In the genomic region with DNA sequence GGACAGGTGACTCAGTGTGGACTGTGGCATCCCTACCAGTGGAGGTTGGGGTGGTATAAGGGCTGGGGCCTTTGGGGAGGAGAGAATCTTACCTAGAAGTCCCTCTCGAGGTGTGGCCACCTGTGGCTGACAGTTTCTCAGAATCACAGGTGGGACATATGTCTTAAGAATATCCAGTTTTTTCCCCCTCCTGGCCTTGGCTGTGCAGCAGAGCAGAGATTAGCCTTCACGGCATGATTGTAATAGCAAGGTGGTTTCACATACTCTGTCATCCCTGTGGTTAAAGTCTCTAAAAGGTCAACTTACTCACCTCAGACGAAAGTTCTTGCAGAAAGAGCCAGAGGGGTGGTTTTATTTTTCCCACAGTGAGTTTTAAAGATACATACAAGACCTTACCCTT, we compare ENCODE assay signal across 8 mouse cellular contexts. TPM values are rescaled to one million over a fixed set of nuclear protein-coding genes. Genes with fewer than 3 reads are reported as not detected.
DNase-seq lines count a peak whose midpoint lies in the region; ATAC-seq and TF ChIP-seq lines count a peak whose summit lies in the region.

No protein-coding gene starts in this region.

- H3K9ac ChIP-seq in kidney, embryonic 14.5 days (ENCODE audit: low read depth, low read length), result peak overlapping the region; percentile 92; the same call in 1 of the 2 replicates
- peak overlapping the region; percentile 72 for H3K9ac ChIP-seq in hindbrain, embryonic 16.5 days (ENCODE audit: low read depth, low read length)
- no peak overlapping the region for H3K9ac ChIP-seq in midbrain, postnatal 0 days (replicated peaks; ENCODE audit: low read length, poor library complexity, severe bottlenecking)

- DNase-seq in kidney, adult 8-10 months, result no peak
- no peak for DNase-seq in midbrain, postnatal 0 days (ENCODE audit: low spot score)
- DNase-seq in retina, postnatal 1 day, result no peak
- DNase-seq in testis, postnatal 14 days (ENCODE audit: low spot score), result no peak
- no peak for DNase-seq in urinary bladder, postnatal 36 days (ENCODE audit: low spot score in 2 of 2)

- H3K27ac ChIP-seq in kidney, embryonic 14.5 days (ENCODE audit: low read depth, low read length), result no peak overlapping the region
- no peak overlapping the region for H3K27ac ChIP-seq in bone marrow, adult 2 months (ENCODE audit: control insufficient read depth, insufficient read depth, low read depth, low read length, poor library complexity)
- H3K27ac ChIP-seq in hindbrain, embryonic 16.5 days (ENCODE audit: low read depth, low read length), result no peak overlapping the region
- no peak overlapping the region for H3K27ac ChIP-seq in midbrain, postnatal 0 days (ENCODE audit: low read depth, low read length)

- ATAC-seq in kidney, embryonic 14.5 days (ENCODE audit: low FRiP score, low TSS enrichment), result no peak
- no peak for ATAC-seq in hindbrain, embryonic 16.5 days
- ATAC-seq in midbrain, postnatal 0 days (ENCODE audit: low FRiP score), result no peak

- peaks cover 7% of the 10 kb centered on the region for H3K4me1 ChIP-seq in kidney, embryonic 14.5 days (ENCODE audit: control insufficient read depth, insufficient read depth, low read length)
- peaks cover 2% of the 10 kb centered on the region for H3K4me1 ChIP-seq in bone marrow, adult 2 months (ENCODE audit: control insufficient read depth, insufficient read depth, low read length)
- peaks cover 24% of the 10 kb centered on the region for H3K4me1 ChIP-seq in hindbrain, embryonic 16.5 days (ENCODE audit: control insufficient read depth, insufficient read depth, low read depth, low read length)
- 0 out of 2 replicates have a peak, but pooled peaks cover 3% of the 10 kb centered on the region for H3K4me1 ChIP-seq in midbrain, postnatal 0 days (ENCODE audit: insufficient read depth, low read length)

- 8% methylated on average over 3 of the region's 3 CpGs for WGBS in kidney, embryonic 14.5 days
- 29% methylated on average over 3 of the region's 3 CpGs for WGBS in bone marrow, adult 2 months
- WGBS in hindbrain, embryonic 16.5 days, result 34% methylated on average over 3 of the region's 3 CpGs
- WGBS in midbrain, postnatal 0 days, result 27% methylated on average over 3 of the region's 3 CpGs

- peak overlapping the region; percentile 91 for H3K4me3 ChIP-seq in kidney, embryonic 14.5 days (ENCODE audit: low read length)
- H3K4me3 ChIP-seq in bone marrow, adult 2 months (replicated peaks; ENCODE audit: control insufficient read depth, low read depth, low read length), result peak overlapping the region; percentile 72
- H3K4me3 ChIP-seq in hindbrain, embryonic 16.5 days (ENCODE audit: low read length), result peak overlapping the region; percentile 89
- H3K4me3 ChIP-seq in midbrain, postnatal 0 days (ENCODE audit: low read depth, low read length), result peak overlapping the region; percentile 78

- H3K36me3 ChIP-seq in kidney, embryonic 14.5 days (ENCODE audit: control insufficient read depth, insufficient read depth, low read length), result no peaks in the 10 kb centered on the region
- no peaks in the 10 kb centered on the region for H3K36me3 ChIP-seq in hindbrain, embryonic 16.5 days (ENCODE audit: control insufficient read depth, insufficient read depth, low read length)
- no peaks in the 10 kb centered on the region for H3K36me3 ChIP-seq in midbrain, postnatal 0 days (ENCODE audit: insufficient read depth, low read length)

- no peaks in the 10 kb centered on the region for H3K9me3 ChIP-seq in kidney, embryonic 14.5 days (ENCODE audit: control insufficient read depth, low read length)
- no peaks in the 10 kb centered on the region for H3K9me3 ChIP-seq in hindbrain, embryonic 16.5 days (ENCODE audit: control insufficient read depth, low read length)
- no peaks in the 10 kb centered on the region for H3K9me3 ChIP-seq in midbrain, postnatal 0 days (ENCODE audit: low read length)

- no peak for TF ChIP-seq CTCF in bone marrow, adult 2 months (IDR thresholded peaks at IDR 0.05; ENCODE audit: control insufficient read depth, insufficient read depth, low read length)
- no peak for TF ChIP-seq CTCF in midbrain, postnatal 0 days (IDR thresholded peaks at IDR 0.05)

- no peak for TF ChIP-seq POLR2A in bone marrow, adult 2 months (IDR thresholded peaks at IDR 0.05; ENCODE audit: borderline replicate concordance, control insufficient read depth, low read depth, low read length)

- H3K4me2 ChIP-seq in kidney, embryonic 14.5 days (replicated peaks; ENCODE audit: low read depth, low read length), result peak overlapping the region; percentile 93
- H3K4me2 ChIP-seq in hindbrain, embryonic 16.5 days (ENCODE audit: low read length), result peak overlapping the region; percentile 93
- H3K4me2 ChIP-seq in midbrain, postnatal 0 days (ENCODE audit: low read depth, low read length, poor library complexity, severe bottlenecking), result peak overlapping the region; percentile 96

- peaks cover 6% of the 10 kb centered on the region; the same call in 1 of the 2 replicates for H3K27me3 ChIP-seq in kidney, embryonic 14.5 days (ENCODE audit: control insufficient read depth, insufficient read depth, low read length)
- H3K27me3 ChIP-seq in hindbrain, embryonic 16.5 days (replicated peaks; ENCODE audit: control insufficient read depth, insufficient read depth, low read length), result peaks cover 26% of the 10 kb centered on the region
- peaks cover 15% of the 10 kb centered on the region for H3K27me3 ChIP-seq in midbrain, postnatal 0 days (ENCODE audit: insufficient read depth, low read length)

RNA-seq across cellular contexts. Expression of a gene that starts 2.4 kb away (rescaled TPM):
- polyA plus RNA-seq in kidney, embryonic 14.5 days (2014; fragmentation: Nextera tagmentation; extraction: Ambion mirVana), result 6.4 and 7.8 TPM in 2 replicates
- polyA plus RNA-seq in bone marrow, adult 2 months (2011; ENCODE audit: insufficient read depth, insufficient read length, low replicate concordance, missing spikeins), result 4.1 and 6.3 TPM in 2 replicates
- polyA plus RNA-seq in hindbrain, embryonic 16.5 days (2015; fragmentation: Nextera tagmentation; extraction: Ambion mirVana), result 2.3 and 3.0 TPM in 2 replicates
- total RNA-seq in midbrain, postnatal 0 days (2014; rRNA removed), result 5.8 and 8.3 TPM in 2 replicates
- 3.4 and 3.6 TPM in 2 replicates for polyA plus RNA-seq in midbrain, postnatal 0 days (2015; fragmentation: Nextera tagmentation; extraction: Ambion mirVana)
